Mouse (Mus musculus) ES-Bruce4 (cell line): ENCODE results near the gene Sec14l1.

Experiments used
- CTCF ChIP-seq: IDR thresholded peaks from one replicate; pipeline ENCODE4 v1.8.1; 2011; ENCODE audit warnings: low read depth, low read length
- POLR2A ChIP-seq: IDR thresholded peaks from one replicate; pipeline ENCODE4 v1.8.1; 2011; ENCODE audit warnings: low read length; ENCODE audit not compliant: insufficient read depth

GRCm38 (mm10) chr11:117152541-117152940 lies 37.6 kb downstream of the Sec14l1 start:
- TF ChIP-seq POLR2A (no peak), CTCF (no peak)
